In genomic region chr6:4072281-4072680, GRCm38 (mm10) we compare ENCODE assay signal across 24 mouse cellular contexts.
"Had no signal": no experiment of that assay in that cellular context is flagged by ENCODE, and none has a peak within 500 bp of the region (broad histone marks: within the 10 kb centered on the region; RNA-seq: fewer than 3 reads in every experiment).

No protein-coding gene starts in this region.

- H3K4me2 ChIP-seq: limb, embryonic 12.5 days; liver, embryonic 12.5 days; liver, embryonic 15.5 days; midbrain, embryonic 13.5 days; neural tube, embryonic 13.5 days; stomach, embryonic 15.5 days had no signal

- H3K27me3 ChIP-seq: limb, embryonic 12.5 days; liver, embryonic 12.5 days; liver, embryonic 15.5 days; megakaryocyte, embryonic 14.5 days; midbrain, embryonic 13.5 days; neural tube, embryonic 13.5 days; stomach, embryonic 15.5 days had no signal

- H3K4me1 ChIP-seq: limb, embryonic 12.5 days; liver, embryonic 12.5 days; liver, embryonic 15.5 days; megakaryocyte, embryonic 14.5 days; midbrain, embryonic 10.5 days; midbrain, embryonic 13.5 days; neural tube, embryonic 13.5 days; stomach, embryonic 15.5 days had no signal

- H3K9ac ChIP-seq: limb, embryonic 12.5 days; liver, embryonic 12.5 days; liver, embryonic 15.5 days; midbrain, embryonic 13.5 days; neural tube, embryonic 13.5 days; stomach, embryonic 15.5 days had no signal

- ATAC-seq: hindbrain, postnatal 0 days; inflammation-experienced regulatory T-cells, adult 6 months; intestine, embryonic 16.5 days; liver, embryonic 12.5 days; midbrain, embryonic 13.5 days; midbrain, embryonic 16.5 days had no signal

- H3K4me3 ChIP-seq: left cerebral cortex, adult 2 months; limb, embryonic 12.5 days; liver, embryonic 12.5 days; liver, embryonic 15.5 days; megakaryocyte, embryonic 14.5 days; midbrain, embryonic 10.5 days; midbrain, embryonic 13.5 days; myocyte; neural tube, embryonic 13.5 days; stomach, embryonic 15.5 days had no signal

- H3K36me3 ChIP-seq: limb, embryonic 12.5 days; liver, embryonic 15.5 days; midbrain, embryonic 10.5 days; midbrain, embryonic 13.5 days; neural tube, embryonic 13.5 days; stomach, embryonic 15.5 days had no signal

- DNase-seq: kidney, adult 2 months; kidney, postnatal 14 days; layer of hippocampus, postnatal 36 days; liver; lung, adult 2 months; lung, postnatal 14 days; retina, postnatal 1 day; right cerebral cortex, postnatal 25 days; spleen, adult 18-20 months; thymus, postnatal 25 days had no signal

- H3K27ac ChIP-seq: hindbrain, postnatal 0 days; left cerebral cortex, adult 2 months; limb, embryonic 12.5 days; liver, embryonic 12.5 days; liver, embryonic 15.5 days; midbrain, embryonic 10.5 days; midbrain, embryonic 13.5 days; neural tube, embryonic 13.5 days; stomach, embryonic 15.5 days had no signal

- H3K9me3 ChIP-seq: limb, embryonic 12.5 days; liver, embryonic 12.5 days; liver, embryonic 15.5 days; megakaryocyte, embryonic 14.5 days; midbrain, embryonic 10.5 days; midbrain, embryonic 13.5 days; neural tube, embryonic 13.5 days; stomach, embryonic 15.5 days had no signal
